Mouse (Mus musculus) right cerebral cortex, postnatal 10 days (tissue): ENCODE data around the gene Trim44.

ENCODE experiments used
- DNase-seq, 2 experiments: peaks; one replicate each; pipeline ENCODE4 v3.0.0; 2021; ENCODE audit warnings: low spot score in 2 of 2

The Trim44 gene

DNA sequence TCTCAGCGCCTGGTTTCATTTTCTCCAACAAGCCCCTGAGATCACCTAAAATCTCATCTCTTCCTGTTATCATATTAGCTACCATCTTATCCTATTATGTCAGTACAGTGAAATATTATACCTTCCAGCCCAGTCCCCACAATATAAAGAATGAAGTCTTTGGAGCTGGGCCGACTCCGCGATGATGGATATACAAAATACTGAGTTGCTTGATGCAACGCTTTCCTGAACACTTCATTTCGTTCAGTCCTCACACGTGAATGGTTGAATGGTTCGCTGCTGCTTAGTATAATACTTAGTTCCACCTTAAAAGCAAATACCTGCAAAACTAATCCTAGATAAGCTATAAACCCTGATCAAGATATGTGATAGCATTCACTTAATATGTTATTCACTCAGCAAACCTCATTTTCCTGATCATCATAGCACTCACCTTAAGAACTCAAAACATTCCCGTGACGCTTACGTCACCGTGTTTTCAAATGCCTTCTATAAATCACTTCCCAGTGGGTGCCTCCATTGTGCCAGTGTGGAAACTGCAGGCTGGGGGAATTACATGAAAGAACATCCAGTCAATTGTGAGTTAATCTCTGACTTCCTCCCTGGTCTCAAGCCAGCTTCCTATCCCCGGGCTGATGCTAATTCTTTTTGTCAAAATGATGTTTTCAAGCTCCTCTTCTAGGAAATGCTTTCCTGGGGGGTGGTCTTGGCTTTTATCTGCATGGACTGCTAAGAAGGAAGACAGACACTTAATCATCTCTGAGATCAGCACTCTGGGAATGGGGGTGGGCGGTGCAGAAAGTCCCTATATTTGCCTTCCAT is at the start of gene Trim44:
TSS of gene Trim44 (minus strand) at position 466 of the 822 bp plus-strand sequence.
- DNase-seq, result no peak

DNA sequence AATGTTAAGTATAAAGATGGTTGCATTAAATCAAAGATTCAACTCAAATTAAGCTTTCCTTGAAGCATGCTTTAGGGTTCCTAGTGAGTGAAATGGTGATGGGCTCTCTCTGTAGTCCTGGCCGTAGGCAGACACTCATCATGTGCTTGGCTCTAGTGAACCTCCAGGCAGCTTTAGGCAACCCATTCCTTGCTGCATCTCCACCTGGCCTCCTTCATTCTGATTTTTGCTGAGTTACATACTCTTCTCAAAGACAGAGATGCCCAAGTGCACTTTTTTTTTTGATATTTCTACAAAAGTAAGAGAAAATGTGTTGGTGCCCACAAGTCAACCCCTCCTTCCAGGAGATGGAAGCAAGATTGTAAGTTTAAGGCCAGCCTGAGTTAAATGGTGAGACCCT is 47.5 kb upstream of the Trim44 start:
- no peak for DNase-seq

DNA sequence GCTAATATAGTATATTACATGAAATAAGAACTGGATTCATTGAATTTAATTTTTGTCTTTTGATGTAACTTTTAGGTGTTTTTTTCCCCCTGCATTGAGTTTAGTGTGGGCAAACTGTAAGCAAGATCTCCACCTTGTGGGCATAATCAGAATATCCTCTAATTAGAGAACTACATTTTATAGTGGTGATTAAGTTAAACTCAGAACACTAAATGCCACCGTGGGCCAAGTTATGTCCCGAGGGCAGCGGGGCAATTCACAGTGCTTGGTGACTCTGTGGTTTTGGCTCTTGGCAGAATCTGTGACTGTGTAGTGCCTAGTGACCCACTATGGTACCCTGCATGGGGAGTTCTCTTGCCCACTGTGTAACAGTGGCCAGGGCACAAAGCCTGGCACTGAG is 45.8 kb upstream of the Trim44 start:
- DNase-seq, result peak in 1 of 2 experiments; percentile 29

DNA sequence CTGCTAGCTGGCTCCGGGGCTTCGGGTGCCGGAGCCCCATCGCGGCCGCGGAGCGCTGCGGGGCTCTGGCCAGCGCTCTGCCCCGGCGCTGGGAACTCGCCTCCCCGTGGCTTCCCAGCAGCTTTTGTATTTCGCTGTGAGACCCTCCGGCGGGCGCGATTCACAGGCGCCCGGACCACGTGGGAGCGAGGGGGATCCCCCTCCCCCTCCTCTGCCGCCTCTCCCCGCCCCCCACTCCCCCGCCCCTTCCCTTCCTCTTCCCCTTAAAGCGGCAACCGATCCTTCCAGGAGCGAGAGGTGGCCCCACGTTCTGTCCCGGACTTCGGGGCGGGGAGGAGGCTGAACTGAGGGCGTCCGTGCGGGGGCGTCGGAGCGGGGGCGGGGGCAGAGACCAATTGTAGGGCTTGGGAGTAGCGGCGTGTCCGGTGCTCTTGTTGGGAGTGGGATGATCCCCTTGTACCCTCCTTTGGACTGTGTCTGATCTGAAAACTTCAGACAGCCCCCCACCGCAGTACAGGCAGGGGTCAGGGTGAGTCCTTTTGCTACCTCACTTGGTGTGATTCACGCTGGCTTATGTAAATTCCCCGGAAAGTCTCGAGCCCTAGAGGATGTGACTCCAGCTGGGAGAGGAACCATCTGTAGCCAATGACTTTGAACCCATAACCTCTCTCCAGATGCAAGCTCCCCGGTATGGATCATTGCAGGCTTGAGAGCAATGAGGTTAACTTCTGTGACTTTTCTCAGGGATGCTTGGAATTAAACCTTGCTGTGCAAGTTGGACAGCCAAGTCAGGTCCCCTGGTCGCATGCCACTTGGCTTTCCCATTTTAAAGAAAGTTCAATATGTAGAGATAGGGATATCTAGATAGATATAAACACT is 44.3 kb upstream of the Trim44 start, which contains the start of gene Fjx1:
TSS of gene Fjx1 (minus strand) at position 829 of the 879 bp plus-strand sequence.
- peak; percentile 86 to 87 for DNase-seq

DNA sequence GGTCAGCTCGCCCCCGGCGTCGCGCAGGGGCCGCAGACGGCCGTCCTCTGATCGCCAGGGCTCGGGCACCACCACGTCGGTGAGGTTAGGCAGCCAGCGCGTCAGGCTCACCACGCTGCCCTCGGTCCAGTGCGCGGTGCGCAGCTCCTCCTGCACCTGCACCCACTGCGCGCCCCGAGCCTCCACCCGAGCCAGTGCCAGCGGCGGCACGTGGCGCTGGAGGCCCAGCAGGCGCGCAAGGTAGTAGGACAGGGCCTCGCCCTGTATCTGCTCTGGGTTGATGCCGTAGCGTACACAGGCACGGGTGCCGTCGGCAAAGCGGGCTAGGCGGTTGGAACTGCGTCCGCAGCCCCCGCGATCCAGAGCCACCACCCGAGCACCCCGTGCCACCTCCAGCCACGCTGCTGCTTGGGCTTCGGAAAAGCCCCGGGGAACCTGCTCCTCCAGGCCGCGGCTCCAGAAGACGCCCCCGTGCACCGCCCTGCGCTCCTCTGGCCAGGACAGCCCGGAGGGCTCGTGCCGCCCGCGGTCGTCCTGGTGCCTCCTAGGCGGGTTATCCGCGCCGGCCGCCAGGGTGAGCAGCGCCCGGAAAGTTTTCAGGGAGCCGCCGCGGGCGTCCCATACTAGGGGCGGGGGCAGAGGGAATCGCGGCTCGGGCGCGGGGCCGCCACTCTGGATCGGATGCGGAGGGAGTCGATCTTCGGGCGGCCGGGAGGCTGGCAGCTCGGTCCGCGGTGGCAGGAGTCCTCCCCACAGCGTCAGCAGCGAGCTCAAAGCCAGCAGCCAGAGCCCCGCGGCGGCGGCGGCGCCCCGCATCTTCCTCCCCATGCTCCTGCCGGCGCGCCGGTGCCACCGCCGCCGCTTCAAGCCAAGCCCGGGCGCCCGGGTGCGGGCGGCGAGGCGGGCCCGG is 43.4 kb upstream of the Trim44 start:
- peak; percentile 61 to 62 for DNase-seq

DNA sequence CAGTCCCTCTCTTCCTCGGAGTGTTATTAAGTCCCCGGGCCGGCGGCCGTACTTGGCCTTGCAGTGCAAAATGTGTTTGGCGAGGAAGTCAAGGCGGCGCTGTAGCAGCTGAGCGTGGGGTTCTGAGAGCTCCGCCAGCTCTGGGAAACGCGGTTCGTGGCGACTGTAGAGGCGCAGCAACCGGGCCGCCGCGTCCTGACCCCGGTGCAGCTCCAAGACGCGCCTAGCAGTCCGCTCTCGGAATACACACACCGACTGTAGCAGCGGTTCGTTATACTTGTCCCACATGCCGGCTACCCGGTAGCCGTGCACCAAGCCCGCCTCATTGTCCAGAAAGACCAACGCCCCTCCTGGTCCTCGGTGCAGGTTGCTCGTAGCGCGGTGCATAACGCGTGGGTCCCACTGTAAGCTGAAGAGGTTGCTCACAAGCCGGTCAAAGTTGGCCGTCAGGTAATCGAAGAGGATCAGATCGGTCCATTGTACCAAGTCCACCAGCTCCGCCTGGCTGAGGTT is 42.7 kb upstream of the Trim44 start:
- DNase-seq, result peak; percentile 72 to 73

- DNase-seq, result peak; percentile 41 to 55
These were observed 42.1 kb upstream of the Trim44 start for GRCm38 (mm10) chr2:102449630-102450247.

DNA sequence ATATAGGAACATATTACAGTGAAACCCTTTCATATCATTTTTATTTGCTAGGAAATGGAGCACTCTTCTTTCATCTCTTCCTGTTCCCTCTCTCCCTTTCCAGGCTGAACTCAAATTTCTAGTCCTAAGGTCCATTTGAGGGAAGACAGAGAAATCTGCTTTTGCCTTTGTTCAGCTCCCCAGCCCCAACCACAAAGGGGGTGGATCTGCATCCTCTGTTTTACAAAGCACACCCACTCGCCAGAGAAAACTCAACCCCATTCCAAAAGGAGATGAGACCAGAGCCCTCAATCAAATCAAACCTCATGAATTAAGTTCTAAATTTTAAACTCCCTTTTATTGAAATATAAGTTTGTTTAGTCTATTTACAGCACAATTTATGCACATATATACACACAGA is 41.4 kb upstream of the Trim44 start:
- no peak for DNase-seq

DNA sequence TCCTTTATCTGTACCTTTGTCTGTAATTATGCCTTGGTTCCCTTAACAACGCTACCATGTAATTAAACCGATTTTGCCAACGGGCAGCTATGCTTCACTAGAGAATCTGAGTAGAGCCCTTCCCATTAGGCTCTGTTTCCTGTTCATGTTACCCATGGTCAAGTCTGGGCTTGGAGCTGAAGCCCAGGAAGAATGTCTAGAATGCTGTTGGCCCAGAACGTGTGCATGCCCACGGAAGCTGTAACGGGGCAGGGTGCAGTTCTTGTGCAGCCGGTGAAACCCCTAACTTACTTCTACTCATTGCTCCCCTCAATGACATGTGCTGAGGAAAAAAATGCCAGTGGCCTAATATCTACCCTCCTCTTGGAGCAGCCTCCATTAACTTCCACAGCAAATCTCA is 40.2 kb upstream of the Trim44 start:
- DNase-seq, result no peak

DNA sequence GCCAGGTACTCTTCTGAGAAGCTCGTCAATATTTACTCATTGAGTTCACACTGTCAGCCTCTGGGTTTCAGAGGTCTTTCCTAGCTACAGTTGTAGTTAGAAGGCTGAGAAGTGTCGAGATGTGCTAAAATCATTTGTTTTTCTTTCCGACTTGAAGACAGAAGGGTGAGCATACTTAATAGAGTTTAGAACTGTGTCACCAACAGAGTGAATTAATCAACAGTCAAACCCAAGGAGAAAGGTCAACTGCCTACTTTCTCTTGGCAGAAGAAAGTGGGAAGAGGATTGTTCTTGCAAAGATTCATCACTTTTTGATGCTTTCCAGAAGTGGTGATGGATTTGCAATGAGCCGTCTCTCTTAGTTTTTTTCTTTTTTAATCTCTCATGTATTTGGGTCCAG is 39.2 kb upstream of the Trim44 start:
- no peak for DNase-seq

DNA sequence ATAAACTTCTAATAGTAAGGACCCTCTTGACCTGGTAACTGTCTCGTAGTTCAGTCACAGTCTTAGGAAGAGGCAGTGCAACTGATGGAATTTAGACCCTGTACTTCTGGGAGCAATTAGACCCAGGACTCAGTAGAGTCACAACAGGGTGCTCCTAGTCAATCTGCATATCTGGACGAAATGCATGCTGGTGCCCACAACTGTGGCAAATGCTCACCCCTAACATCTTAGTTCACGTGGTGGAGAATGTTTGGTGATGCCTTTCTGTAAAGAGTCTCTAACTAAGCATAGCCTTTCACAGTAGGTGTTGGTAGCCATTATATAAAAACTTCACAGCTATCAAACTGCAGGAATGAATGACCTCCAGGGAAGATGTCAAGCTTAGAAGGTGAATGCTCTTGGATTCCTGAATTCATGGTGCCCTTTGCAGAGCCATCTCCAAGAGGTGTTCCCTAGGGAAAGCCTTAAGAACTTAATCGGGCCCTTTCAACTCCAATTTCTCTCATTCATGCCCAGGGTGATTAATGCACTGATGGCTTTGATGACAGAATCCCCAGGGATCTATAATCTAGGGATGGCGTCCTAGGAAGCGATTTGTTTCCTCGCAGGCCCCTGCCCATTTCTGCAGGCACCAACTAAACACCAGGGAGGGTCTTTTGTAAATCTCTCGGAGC is 29.9 kb upstream of the Trim44 start:
- DNase-seq, result no peak

- no peak for DNase-seq
These were observed 26.3 kb upstream of the Trim44 start for GRCm38 (mm10) chr2:102433879-102434278.

DNA sequence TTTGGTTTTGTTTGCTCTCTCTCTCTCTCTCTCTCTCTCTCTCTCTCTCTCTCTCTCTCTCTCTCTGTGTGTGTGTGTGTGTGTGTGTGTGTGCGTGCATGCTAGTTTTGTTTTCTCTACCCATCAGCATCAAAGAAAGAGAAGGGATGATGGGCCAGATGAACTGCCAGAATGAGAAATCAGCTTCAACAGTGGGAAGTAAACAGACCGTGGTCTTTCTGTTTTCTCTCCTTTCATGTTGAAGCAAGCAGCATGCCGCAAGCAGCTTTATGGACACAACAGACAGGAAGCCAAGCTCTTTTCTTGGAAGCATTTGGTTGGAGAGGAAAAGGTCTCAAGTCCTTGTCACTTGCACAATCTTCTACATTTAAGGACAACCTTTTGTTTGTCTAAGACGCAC is 23.5 kb upstream of the Trim44 start:
- DNase-seq, result no peak

- DNase-seq, result no peak
These were observed 20.3 kb upstream of the Trim44 start for GRCm38 (mm10) chr2:102427974-102428373.

- DNase-seq, result no peak
These were observed 18.8 kb upstream of the Trim44 start for GRCm38 (mm10) chr2:102426434-102426833.

DNA sequence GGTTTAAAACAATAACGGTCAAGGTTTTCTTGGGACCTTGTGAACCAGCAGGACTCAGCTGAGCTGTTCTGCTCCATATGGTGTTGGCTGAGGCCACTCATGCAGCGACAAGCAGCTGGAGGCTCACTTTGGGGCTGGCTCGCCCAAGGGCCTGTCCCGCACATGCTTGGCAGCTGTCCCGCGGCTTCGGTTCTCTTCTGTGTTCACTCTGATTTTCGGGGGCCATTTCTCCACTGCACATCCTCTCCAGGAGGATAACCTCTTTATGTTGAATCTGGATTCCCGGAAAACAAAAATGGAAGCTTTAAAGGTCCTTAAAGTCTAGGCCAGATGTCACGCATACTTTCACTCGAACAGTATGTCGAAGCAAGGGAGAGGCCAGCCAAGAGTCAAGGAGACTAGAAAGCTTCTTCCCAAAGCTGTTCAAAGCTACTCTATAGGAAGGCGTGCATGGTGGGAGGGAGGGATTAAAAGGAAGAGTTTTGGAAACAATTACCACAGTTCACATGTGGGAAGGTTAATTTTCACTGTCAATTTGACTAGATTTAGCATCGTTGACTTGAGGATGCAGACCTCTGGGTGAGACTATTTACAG is 8.6 kb upstream of the Trim44 start:
- DNase-seq, result no peak

DNA sequence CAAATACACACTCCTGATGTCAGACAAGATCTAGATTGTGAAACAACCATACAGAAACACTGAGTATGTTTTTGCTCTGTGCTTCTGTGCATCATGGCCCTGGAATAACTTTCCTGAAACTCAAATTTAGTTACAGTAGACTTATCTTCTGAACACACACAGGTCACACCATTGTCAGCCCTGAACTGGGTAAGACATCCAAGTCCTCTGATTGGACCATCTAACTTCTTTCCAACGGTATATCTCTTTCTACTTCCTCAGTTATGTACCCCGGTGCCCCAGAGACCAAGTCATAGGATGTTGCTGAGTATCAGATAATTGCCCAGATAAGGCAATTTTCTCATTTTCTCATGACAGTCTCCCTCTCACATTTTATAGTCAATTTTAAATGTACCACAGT is 5.1 kb upstream of the Trim44 start:
- DNase-seq, result no peak

DNA sequence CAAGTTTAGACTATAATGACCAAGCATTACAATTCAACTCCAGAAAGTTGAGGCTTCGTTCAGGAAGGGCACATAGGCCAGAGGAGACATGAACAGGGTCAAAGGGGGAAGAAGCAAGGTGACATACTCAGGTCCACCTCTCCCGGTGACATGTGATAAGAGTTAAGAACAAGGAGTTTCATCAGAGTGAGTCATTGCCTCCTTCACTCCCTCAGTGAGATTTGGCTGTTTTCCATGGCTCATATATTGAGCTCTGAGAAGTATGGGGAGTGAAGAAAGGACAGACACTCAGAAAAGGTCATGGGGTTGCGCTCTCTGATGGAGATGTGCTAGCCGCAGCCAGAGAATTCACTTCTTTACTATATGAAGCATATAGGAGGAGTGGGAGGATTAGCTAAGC is 3.0 kb upstream of the Trim44 start:
- DNase-seq, result no peak

GRCm38 (mm10) chr2:102409741-102410140 is 2.1 kb upstream of the Trim44 start:
- no peak for DNase-seq
